In the genomic region with DNA sequence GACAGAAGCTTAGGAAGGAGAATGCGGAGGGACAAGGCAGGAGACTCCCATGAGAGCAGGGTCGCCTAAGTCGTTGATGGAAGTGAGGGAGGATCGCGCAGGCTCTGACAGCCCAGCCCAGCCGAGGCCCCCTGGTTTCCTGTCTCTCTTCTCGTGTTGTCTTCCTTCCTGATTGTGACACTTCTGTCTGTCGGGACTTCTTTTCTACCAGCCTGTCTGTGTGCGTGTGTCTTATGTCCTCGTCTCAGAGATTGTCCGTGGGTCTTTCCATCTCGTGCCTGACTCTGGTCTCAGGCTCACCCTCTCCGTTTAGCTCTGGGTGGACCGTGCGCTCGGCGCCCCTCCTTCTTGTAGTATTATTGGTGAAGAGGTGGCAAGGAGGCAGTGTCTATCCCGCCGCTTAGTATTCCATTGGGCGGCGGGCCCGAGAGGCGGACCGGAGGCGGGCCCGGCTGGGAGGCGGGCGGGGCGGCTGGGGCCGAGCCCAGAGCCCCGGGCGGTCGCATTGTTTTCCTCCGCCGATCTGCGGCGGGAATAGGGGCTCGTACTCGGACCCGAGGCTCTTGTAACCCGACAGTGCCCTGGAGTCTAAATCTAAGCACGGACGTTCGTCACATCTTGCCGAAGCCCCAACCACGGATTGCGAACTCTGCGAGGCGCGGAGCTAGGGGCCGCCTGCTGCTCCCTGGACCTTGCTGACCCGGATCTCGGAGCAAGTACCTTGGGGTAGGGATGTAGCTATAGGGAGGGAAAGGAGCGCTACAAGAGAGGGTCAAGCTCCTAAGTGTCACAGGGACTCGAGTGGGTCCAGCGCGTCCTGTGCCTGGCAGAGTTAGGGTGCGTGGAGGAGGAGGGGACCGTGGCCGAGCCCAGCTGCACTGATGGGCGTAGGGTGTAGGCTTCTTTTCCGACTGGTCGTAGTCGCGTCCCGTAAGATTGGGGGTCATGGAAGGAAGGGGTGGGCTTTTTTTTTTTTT, we compare ENCODE assay signal across 7 mouse cellular contexts. TPM values are rescaled to one million over a fixed set of nuclear protein-coding genes. Genes with fewer than 3 reads are reported as not detected.
DNase-seq lines count a peak whose midpoint lies in the region; ATAC-seq lines count a peak whose summit lies in the region.

A gene (plus strand): TSS at position 471 of the 977 bp plus-strand sequence.

- H3K27me3 ChIP-seq in limb, embryonic 10.5 days (ENCODE audit: low read depth, poor library complexity, severe bottlenecking): peaks cover 25% of the 10 kb centered on the region
- H3K27me3 ChIP-seq in midbrain, embryonic 13.5 days: no peaks in the 10 kb centered on the region

- peak within 1 kb of the TSS; percentile 82 for H3K27ac ChIP-seq in limb, embryonic 10.5 days
- peak within 1 kb of the TSS; percentile 82 for H3K27ac ChIP-seq in midbrain, embryonic 13.5 days

- H3K4me1 ChIP-seq in limb, embryonic 10.5 days: peaks cover 43% of the 10 kb centered on the region
- H3K4me1 ChIP-seq in midbrain, embryonic 13.5 days (replicated peaks): peaks cover 44% of the 10 kb centered on the region

- H3K9me3 ChIP-seq in limb, embryonic 10.5 days (replicated peaks): no peaks in the 10 kb centered on the region
- no peaks in the 10 kb centered on the region for H3K9me3 ChIP-seq in midbrain, embryonic 13.5 days

- ATAC-seq in granulocyte monocyte progenitor cell, adult 5-6 weeks (replicated peaks; ENCODE audit: poor library complexity, severe bottlenecking): peak; percentile 97
- ATAC-seq in midbrain, embryonic 13.5 days: peak; percentile 98

- DNase-seq in adrenal gland, adult 8-10 months: peak; percentile 84
- DNase-seq in embryo, embryonic 9.5 days (ENCODE audit: extremely low spot score): peak; percentile 90
- DNase-seq in kidney, adult 11 months: peak; percentile 88
- DNase-seq in limb, embryonic 10.5 days (ENCODE audit: low spot score): peak; percentile 89
- DNase-seq in spleen, adult 12 weeks (ENCODE audit: low spot score): peak; percentile 76

- H3K9ac ChIP-seq in midbrain, embryonic 13.5 days (replicated peaks): peak within 1 kb of the TSS; percentile 89

- under 1% methylated on average over 66 of the region's 66 CpGs for WGBS in limb, embryonic 10.5 days
- under 1% methylated on average over 66 of the region's 66 CpGs for WGBS in midbrain, embryonic 13.5 days

- peak within 1 kb of the TSS; percentile 82 for H3K4me2 ChIP-seq in midbrain, embryonic 13.5 days (replicated peaks)

- H3K36me3 ChIP-seq in limb, embryonic 10.5 days: peaks cover 28% of the 10 kb centered on the region
- H3K36me3 ChIP-seq in midbrain, embryonic 13.5 days: peaks cover 13% of the 10 kb centered on the region

- peak within 1 kb of the TSS; percentile 73 for H3K4me3 ChIP-seq in limb, embryonic 10.5 days
- H3K4me3 ChIP-seq in midbrain, embryonic 13.5 days (replicated peaks): peak within 1 kb of the TSS; percentile 89

RNA-seq across cellular contexts. Expression of the gene that starts here (rescaled TPM):
- 10 to 100 TPM in 2 of 4 experiments, 1 to 10 TPM in 2; 4.0 to 13.1 (median 8.0) TPM for total RNA-seq in adrenal gland, adult 8-10 months (2022)
- not detected in 2 replicates for total RNA-seq in granulocyte monocyte progenitor cell, adult 5-6 weeks (2014; fragmentation: Nextera tagmentation)
- total RNA-seq in granulocyte monocyte progenitor cell, adult 5-6 weeks (2017): not detected in 2 replicates
- 8.9 and 15.8 TPM in 2 replicates for polyA plus RNA-seq in limb, embryonic 10.5 days (2016; fragmentation: Nextera tagmentation; extraction: Ambion mirVana)
- 23.4 and 37.6 TPM in 2 replicates for polyA plus RNA-seq in midbrain, embryonic 13.5 days (2015; fragmentation: Nextera tagmentation; extraction: Ambion mirVana)

Comparison
In these comparisons a context has a peak if more than half of its experiments do, and no peak if none do; other contexts are left out.
1. Peak in every context shown above with its lines: DNase-seq, ATAC-seq, H3K4me3 ChIP-seq and H3K27ac ChIP-seq.
2. RNA of the gene that starts here (total RNA-seq): 4.0 to 13.1 TPM in adrenal gland, adult 8-10 months; not detected in granulocyte monocyte progenitor cell, adult 5-6 weeks; every median in the first group is over 4 times any median in the second.
3. Peak in ATAC-seq in granulocyte monocyte progenitor cell, adult 5-6 weeks; RNA of the gene not detected or under 1 TPM.